Mouse (Mus musculus): ENCODE data around the gene Ppip5k2. TPM values are rescaled to one million over a fixed set of nuclear protein-coding genes. Genes with fewer than 3 reads are reported as not detected.

Ppip5k2 gene
- polyA plus RNA-seq, 1 experiment from 2014 or later, result 11.1 TPM

DNA sequence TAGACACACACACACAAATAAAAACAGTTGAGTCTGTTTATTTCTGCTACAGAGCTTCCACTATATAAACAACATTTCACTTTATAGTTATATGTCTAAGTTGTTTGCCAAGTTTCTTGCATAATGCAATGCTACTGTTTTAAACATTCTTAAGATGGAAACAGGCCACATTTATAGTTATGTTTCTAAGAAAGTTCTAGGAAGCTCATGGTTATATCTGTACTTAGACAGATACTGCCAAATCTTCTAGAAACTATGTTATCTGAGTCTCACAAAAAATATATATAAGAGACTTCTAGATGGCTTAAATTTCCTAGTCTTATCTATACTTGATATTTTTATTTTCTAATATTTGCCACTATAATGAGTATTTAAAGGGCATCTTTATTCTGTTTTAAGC, 17.0 kb downstream of the Ppip5k2 start:
- Histone ChIP-seq H3K4me1 (replicated peaks; ENCODE audit: control insufficient read depth, insufficient read depth) (no peaks in the 10 kb centered on the region), H3K4me3 (ENCODE audit: low read depth, low read length) (no peak overlapping the region), H3K27me3 (ENCODE audit: control insufficient read depth, insufficient read depth, low read length) (no peaks in the 10 kb centered on the region), H3K4me2 (replicated peaks; ENCODE audit: low read depth) (no peak overlapping the region), H3K9me3 (ENCODE audit: control insufficient read depth, low read length) (no peaks in the 10 kb centered on the region), H3K36me3 (ENCODE audit: control insufficient read depth, insufficient read depth, low read length) (peaks cover 11% of the 10 kb centered on the region), H3K9ac (ENCODE audit: low read length) (no peak overlapping the region), H3K27ac (replicated peaks) (no peak overlapping the region)
- ATAC-seq (ENCODE audit: low FRiP score, low TSS enrichment) (no peak), DNase-seq (ENCODE audit: low spot score) (no peak)
- TF ChIP-seq EP300 (optimal IDR thresholded peaks at IDR 0.05), result no peak
- TF ChIP-seq CTCF (IDR thresholded peaks at IDR 0.05; ENCODE audit: low read depth), result no peak

- Histone ChIP-seq H3K27me3 (ENCODE audit: control insufficient read depth, insufficient read depth, low read length) (no peaks in the 10 kb centered on the region), H3K27ac (replicated peaks) (no peak overlapping the region), H3K4me1 (replicated peaks; ENCODE audit: control insufficient read depth, insufficient read depth) (no peaks in the 10 kb centered on the region), H3K36me3 (ENCODE audit: control insufficient read depth, insufficient read depth, low read length) (peaks cover 9% of the 10 kb centered on the region), H3K4me3 (ENCODE audit: low read depth, low read length) (no peak overlapping the region), H3K9ac (ENCODE audit: low read length) (no peak overlapping the region), H3K9me3 (ENCODE audit: control insufficient read depth, low read length) (no peaks in the 10 kb centered on the region), H3K4me2 (replicated peaks; ENCODE audit: low read depth) (no peak overlapping the region)
- ATAC-seq (ENCODE audit: low FRiP score, low TSS enrichment) (no peak), DNase-seq (ENCODE audit: low spot score) (no peak)
- TF ChIP-seq EP300 (optimal IDR thresholded peaks at IDR 0.05) (no peak), CTCF (IDR thresholded peaks at IDR 0.05; ENCODE audit: low read depth) (no peak)
- WGBS, result 94% methylated on average over 3 of the region's 3 CpGs
Measured at GRCm38 (mm10) chr1:97748163-97748562, 22.0 kb downstream of the Ppip5k2 start.

GRCm38 (mm10) chr1:97746261-97746660, 23.9 kb downstream of the Ppip5k2 start:
- Histone ChIP-seq H3K4me3 (ENCODE audit: low read depth, low read length) (no peak overlapping the region), H3K4me1 (replicated peaks; ENCODE audit: control insufficient read depth, insufficient read depth) (no peaks in the 10 kb centered on the region), H3K4me2 (replicated peaks; ENCODE audit: low read depth) (no peak overlapping the region), H3K27me3 (ENCODE audit: control insufficient read depth, insufficient read depth, low read length) (no peaks in the 10 kb centered on the region), H3K9me3 (ENCODE audit: control insufficient read depth, low read length) (no peaks in the 10 kb centered on the region), H3K9ac (ENCODE audit: low read length) (no peak overlapping the region), H3K36me3 (ENCODE audit: control insufficient read depth, insufficient read depth, low read length) (peaks cover 7% of the 10 kb centered on the region; the same call in 1 of the 2 replicates), H3K27ac (replicated peaks) (no peak overlapping the region)
- no peak for TF ChIP-seq CTCF (IDR thresholded peaks at IDR 0.05; ENCODE audit: low read depth)
- no peak for TF ChIP-seq EP300 (optimal IDR thresholded peaks at IDR 0.05)
- 95% methylated on average over 7 of the region's 7 CpGs for WGBS
- no peak for DNase-seq (ENCODE audit: low spot score)
- ATAC-seq (ENCODE audit: low FRiP score, low TSS enrichment), result no peak

DNA sequence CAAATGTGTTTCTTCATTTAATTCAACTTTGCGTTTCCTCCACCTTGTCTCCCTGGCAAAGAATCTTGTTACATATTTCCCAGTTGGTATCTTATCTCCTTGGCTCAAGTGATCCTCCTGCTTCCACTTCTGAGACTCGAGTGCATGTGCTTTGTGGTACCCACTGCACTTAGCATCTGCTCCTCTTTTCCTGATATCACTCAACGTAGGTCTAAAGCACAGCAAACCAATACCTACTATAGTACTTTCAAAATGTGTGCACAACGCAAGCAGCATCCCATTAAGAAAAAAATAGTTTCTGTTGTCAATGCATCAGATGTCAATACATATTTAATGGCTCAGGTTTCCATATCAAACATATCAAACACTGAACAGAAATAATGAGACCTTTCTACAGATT, 24.5 kb downstream of the Ppip5k2 start:
- Histone ChIP-seq H3K4me2 (replicated peaks; ENCODE audit: low read depth) (no peak overlapping the region), H3K27me3 (ENCODE audit: control insufficient read depth, insufficient read depth, low read length) (no peaks in the 10 kb centered on the region), H3K27ac (replicated peaks) (no peak overlapping the region), H3K36me3 (ENCODE audit: control insufficient read depth, insufficient read depth, low read length) (peaks cover 10% of the 10 kb centered on the region; the same call in 1 of the 2 replicates), H3K9me3 (ENCODE audit: control insufficient read depth, low read length) (no peaks in the 10 kb centered on the region), H3K9ac (ENCODE audit: low read length) (no peak overlapping the region), H3K4me3 (ENCODE audit: low read depth, low read length) (no peak overlapping the region), H3K4me1 (replicated peaks; ENCODE audit: control insufficient read depth, insufficient read depth) (no peaks in the 10 kb centered on the region)
- ATAC-seq (ENCODE audit: low FRiP score, low TSS enrichment) (no peak), DNase-seq (ENCODE audit: low spot score) (no peak)
- 91% methylated on average over 4 of the region's 4 CpGs for WGBS
- TF ChIP-seq EP300 (optimal IDR thresholded peaks at IDR 0.05) (no peak), CTCF (IDR thresholded peaks at IDR 0.05; ENCODE audit: low read depth) (no peak)

- no peak overlapping the region for H3K27ac ChIP-seq (replicated peaks)
- H3K9me3 ChIP-seq (ENCODE audit: control insufficient read depth, low read length), result no peaks in the 10 kb centered on the region
- DNase-seq (ENCODE audit: low spot score) (no peak), ATAC-seq (ENCODE audit: low FRiP score, low TSS enrichment) (no peak)
- TF ChIP-seq CTCF (IDR thresholded peaks at IDR 0.05; ENCODE audit: low read depth), result no peak
- no peak for TF ChIP-seq EP300 (optimal IDR thresholded peaks at IDR 0.05)
- no peak overlapping the region for H3K4me3 ChIP-seq (ENCODE audit: low read depth, low read length)
- H3K4me1 ChIP-seq (replicated peaks; ENCODE audit: control insufficient read depth, insufficient read depth), result no peaks in the 10 kb centered on the region
- no peaks in the 10 kb centered on the region for H3K27me3 ChIP-seq (ENCODE audit: control insufficient read depth, insufficient read depth, low read length)
- WGBS, result 97% methylated on average over 1 of the region's 1 CpGs
- peaks cover 12% of the 10 kb centered on the region; the same call in 1 of the 2 replicates for H3K36me3 ChIP-seq (ENCODE audit: control insufficient read depth, insufficient read depth, low read length)
- H3K9ac ChIP-seq (ENCODE audit: low read length), result no peak overlapping the region
- no peak overlapping the region for H3K4me2 ChIP-seq (replicated peaks; ENCODE audit: low read depth)
Measured at GRCm38 (mm10) chr1:97743063-97743462, 27.1 kb downstream of the Ppip5k2 start.

DNA sequence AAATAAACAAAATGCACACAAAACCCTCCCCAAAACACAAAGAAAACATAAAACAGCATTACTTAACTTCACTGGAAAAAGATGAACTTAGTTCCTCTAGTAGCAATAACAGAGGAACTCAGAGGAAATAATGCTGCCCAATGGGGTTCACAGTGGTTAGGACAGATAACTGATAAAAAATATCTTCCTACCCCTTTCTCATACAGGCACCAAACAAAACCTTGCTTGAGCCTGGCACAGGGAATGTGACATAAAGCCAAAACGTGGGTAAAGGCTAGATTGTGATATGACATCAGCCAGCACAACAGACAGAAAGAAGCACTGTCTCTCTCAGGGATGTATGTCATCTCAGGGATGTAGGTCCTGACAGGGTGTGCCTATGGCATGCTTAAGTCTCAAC, 40.9 kb downstream of the Ppip5k2 start:
- ATAC-seq (ENCODE audit: low FRiP score, low TSS enrichment) (no peak), DNase-seq (ENCODE audit: low spot score) (no peak)
- TF ChIP-seq CTCF (IDR thresholded peaks at IDR 0.05; ENCODE audit: low read depth), result no peak
- no peak for TF ChIP-seq EP300 (optimal IDR thresholded peaks at IDR 0.05)
- no peak overlapping the region for H3K4me2 ChIP-seq (replicated peaks; ENCODE audit: low read depth)
- WGBS, result 37% methylated on average over 1 of the region's 1 CpGs
- no peaks in the 10 kb centered on the region; the same call in 1 of the 2 replicates for H3K36me3 ChIP-seq (ENCODE audit: control insufficient read depth, insufficient read depth, low read length)
- no peaks in the 10 kb centered on the region for H3K9me3 ChIP-seq (ENCODE audit: control insufficient read depth, low read length)
- no peaks in the 10 kb centered on the region for H3K27me3 ChIP-seq (ENCODE audit: control insufficient read depth, insufficient read depth, low read length)
- H3K4me1 ChIP-seq (replicated peaks; ENCODE audit: control insufficient read depth, insufficient read depth), result no peaks in the 10 kb centered on the region
- no peak overlapping the region for H3K4me3 ChIP-seq (ENCODE audit: low read depth, low read length)
- H3K27ac ChIP-seq (replicated peaks), result no peak overlapping the region
- no peak overlapping the region for H3K9ac ChIP-seq (ENCODE audit: low read length)
